Mouse (Mus musculus): ENCODE results near the gene Acad11. TPM values are rescaled to one million over a fixed set of nuclear protein-coding genes. Genes with fewer than 3 reads are reported as not detected.

Gene Acad11
- polyA plus RNA-seq, 1 experiment from 2014 or later = 10.3 TPM

GRCm38 (mm10) chr9:104107482-104107881 lies 44.3 kb downstream of the Acad11 start:
- H3K4me2 ChIP-seq = no peak overlapping the region
- H3K4me3 ChIP-seq = no peak overlapping the region
- 22% methylated on average over 6 of the region's 6 CpGs for WGBS
- no peaks in the 10 kb centered on the region for H3K27me3 ChIP-seq
- H3K36me3 ChIP-seq = no peaks in the 10 kb centered on the region
- H3K9ac ChIP-seq = no peak overlapping the region
- H3K9me3 ChIP-seq (replicated peaks) = 0 out of 2 replicates have a peak, but pooled peaks cover 7% of the 10 kb centered on the region
- peaks cover 8% of the 10 kb centered on the region for H3K4me1 ChIP-seq (replicated peaks)
- peak overlapping the region; percentile 61 for H3K27ac ChIP-seq
- no peak; the same call in 1 of the 2 replicates for ATAC-seq (replicated peaks; ENCODE audit: insufficient number of reproducible peaks, insufficient read depth, low FRiP score, low read depth)

- no peak overlapping the region for H3K9ac ChIP-seq
- H3K9me3 ChIP-seq (replicated peaks) = 0 out of 2 replicates have a peak, but pooled peaks cover 7% of the 10 kb centered on the region
- no peak; the same call in 1 of the 2 replicates for ATAC-seq (replicated peaks; ENCODE audit: insufficient number of reproducible peaks, insufficient read depth, low FRiP score, low read depth)
- H3K4me2 ChIP-seq = no peak overlapping the region
- no peak overlapping the region for H3K4me3 ChIP-seq
- H3K4me1 ChIP-seq (replicated peaks) = peaks cover 8% of the 10 kb centered on the region; the same call in 1 of the 2 replicates
- H3K27ac ChIP-seq = peak overlapping the region; percentile 61
- WGBS = 48% methylated on average over 2 of the region's 2 CpGs
- H3K27me3 ChIP-seq = no peaks in the 10 kb centered on the region
- no peaks in the 10 kb centered on the region for H3K36me3 ChIP-seq
Measured at GRCm38 (mm10) chr9:104108571-104109143, 45.5 kb downstream of the Acad11 start.

GRCm38 (mm10) chr9:104109151-104109550 lies 46.0 kb downstream of the Acad11 start:
- Histone ChIP-seq H3K36me3 (no peaks in the 10 kb centered on the region), H3K27me3 (no peaks in the 10 kb centered on the region), H3K27ac (0 out of 2 replicates have a peak overlapping the region, but pooled peaks have one; percentile 17), H3K4me2 (no peak overlapping the region), H3K4me1 (replicated peaks) (peaks cover 8% of the 10 kb centered on the region; the same call in 1 of the 2 replicates), H3K9me3 (replicated peaks) (0 out of 2 replicates have a peak, but pooled peaks cover 7% of the 10 kb centered on the region), H3K4me3 (no peak overlapping the region), H3K9ac (no peak overlapping the region)
- ATAC-seq (replicated peaks; ENCODE audit: insufficient number of reproducible peaks, insufficient read depth, low FRiP score, low read depth) = no peak
- 89% methylated on average over 5 of the region's 5 CpGs for WGBS

GRCm38 (mm10) chr9:104123101-104123500 lies 59.9 kb downstream of the Acad11 start:
- H3K27me3 ChIP-seq = no peaks in the 10 kb centered on the region
- no peaks in the 10 kb centered on the region for H3K9me3 ChIP-seq (replicated peaks)
- H3K4me1 ChIP-seq (replicated peaks) = 0 out of 2 replicates have a peak, but pooled peaks cover 2% of the 10 kb centered on the region
- no peak overlapping the region for H3K9ac ChIP-seq
- WGBS = 66% methylated on average over 5 of the region's 5 CpGs
- no peaks in the 10 kb centered on the region for H3K36me3 ChIP-seq
- no peak overlapping the region for H3K27ac ChIP-seq
- no peak overlapping the region for H3K4me2 ChIP-seq
- no peak for ATAC-seq (replicated peaks; ENCODE audit: insufficient number of reproducible peaks, insufficient read depth, low FRiP score, low read depth)
- no peak overlapping the region for H3K4me3 ChIP-seq

- WGBS = 40% methylated on average over 5 of the region's 5 CpGs
- no peak for ATAC-seq (replicated peaks; ENCODE audit: insufficient number of reproducible peaks, insufficient read depth, low FRiP score, low read depth)
- Histone ChIP-seq H3K9ac (no peak overlapping the region), H3K4me3 (no peak overlapping the region), H3K4me2 (no peak overlapping the region), H3K9me3 (replicated peaks) (no peaks in the 10 kb centered on the region), H3K27me3 (no peaks in the 10 kb centered on the region), H3K27ac (no peak overlapping the region), H3K36me3 (no peaks in the 10 kb centered on the region), H3K4me1 (replicated peaks) (0 out of 2 replicates have a peak, but pooled peaks cover 2% of the 10 kb centered on the region)
Measured at GRCm38 (mm10) chr9:104123622-104124021, 60.4 kb downstream of the Acad11 start.

GRCm38 (mm10) chr9:104126833-104127232 lies 63.7 kb downstream of the Acad11 start, which contains the start of gene Ackr4:
Gene Ackr4 (minus strand): TSS chr9:104126933.
- ATAC-seq (replicated peaks; ENCODE audit: insufficient number of reproducible peaks, insufficient read depth, low FRiP score, low read depth) = no peak

GRCm38 (mm10) chr9:104128110-104128509 lies 64.9 kb downstream of the Acad11 start:
- H3K4me3 ChIP-seq = no peak overlapping the region
- no peak for ATAC-seq (replicated peaks; ENCODE audit: insufficient number of reproducible peaks, insufficient read depth, low FRiP score, low read depth)
- no peak overlapping the region for H3K9ac ChIP-seq
- no peak overlapping the region for H3K4me2 ChIP-seq
- H3K36me3 ChIP-seq = no peaks in the 10 kb centered on the region
- H3K27ac ChIP-seq = no peak overlapping the region
- peaks cover 8% of the 10 kb centered on the region for H3K4me1 ChIP-seq (replicated peaks)
- WGBS = 81% methylated on average over 2 of the region's 2 CpGs
- H3K9me3 ChIP-seq (replicated peaks) = no peaks in the 10 kb centered on the region
- no peaks in the 10 kb centered on the region for H3K27me3 ChIP-seq

More at GRCm38 (mm10) chr9:104126833-104127232, 63.7 kb downstream of the Acad11 start, which contains the start of gene Ackr4:
- H3K9ac ChIP-seq = no peak within 1 kb of the TSS
- no peak within 1 kb of the TSS for H3K4me2 ChIP-seq
- no peaks in the 10 kb centered on the region for H3K36me3 ChIP-seq
- peaks cover 8% of the 10 kb centered on the region for H3K4me1 ChIP-seq (replicated peaks)
- WGBS = 80% methylated on average over 3 of the region's 3 CpGs
- H3K27me3 ChIP-seq = no peaks in the 10 kb centered on the region
- H3K27ac ChIP-seq = no peak within 1 kb of the TSS
- no peak within 1 kb of the TSS for H3K4me3 ChIP-seq
- H3K9me3 ChIP-seq (replicated peaks) = no peaks in the 10 kb centered on the region

- H3K4me3 ChIP-seq = no peak overlapping the region
- H3K4me1 ChIP-seq (replicated peaks) = peaks cover 8% of the 10 kb centered on the region
- H3K27me3 ChIP-seq = no peaks in the 10 kb centered on the region
- 66% methylated on average over 9 of the region's 9 CpGs for WGBS
- ATAC-seq (replicated peaks; ENCODE audit: insufficient number of reproducible peaks, insufficient read depth, low FRiP score, low read depth) = peak; percentile 76
- H3K4me2 ChIP-seq = no peak overlapping the region
- no peak overlapping the region for H3K9ac ChIP-seq
- no peaks in the 10 kb centered on the region for H3K36me3 ChIP-seq
- H3K27ac ChIP-seq = peak overlapping the region; percentile 47; the same call in 1 of the 2 replicates
- no peaks in the 10 kb centered on the region for H3K9me3 ChIP-seq (replicated peaks)
Measured at GRCm38 (mm10) chr9:104130141-104130755, 67.1 kb downstream of the Acad11 start.

- Histone ChIP-seq H3K4me1 (replicated peaks) (no peaks in the 10 kb centered on the region), H3K36me3 (no peaks in the 10 kb centered on the region), H3K27me3 (no peaks in the 10 kb centered on the region), H3K27ac (no peak overlapping the region), H3K9ac (no peak overlapping the region), H3K9me3 (replicated peaks) (no peaks in the 10 kb centered on the region), H3K4me3 (no peak overlapping the region), H3K4me2 (no peak overlapping the region)
- WGBS = 73% methylated on average over 6 of the region's 6 CpGs
- ATAC-seq (replicated peaks; ENCODE audit: insufficient number of reproducible peaks, insufficient read depth, low FRiP score, low read depth) = no peak
Measured at GRCm38 (mm10) chr9:104140351-104140750, 77.2 kb downstream of the Acad11 start.

- H3K9me3 ChIP-seq (replicated peaks) = no peaks in the 10 kb centered on the region
- H3K27me3 ChIP-seq = no peaks in the 10 kb centered on the region
- no peaks in the 10 kb centered on the region for H3K4me1 ChIP-seq (replicated peaks)
- no peak overlapping the region for H3K9ac ChIP-seq
- H3K4me2 ChIP-seq = no peak overlapping the region
- no peaks in the 10 kb centered on the region for H3K36me3 ChIP-seq
- WGBS = 75% methylated on average over 14 of the region's 14 CpGs
- no peak overlapping the region for H3K4me3 ChIP-seq
- no peak overlapping the region for H3K27ac ChIP-seq
- ATAC-seq (replicated peaks; ENCODE audit: insufficient number of reproducible peaks, insufficient read depth, low FRiP score, low read depth) = peak; percentile 60; the same call in 1 of the 2 replicates
Measured at GRCm38 (mm10) chr9:104142805-104143204, 79.6 kb downstream of the Acad11 start.

GRCm38 (mm10) chr9:104144314-104144996 lies 81.3 kb downstream of the Acad11 start:
- no peaks in the 10 kb centered on the region for H3K36me3 ChIP-seq
- 78% methylated on average over 8 of the region's 8 CpGs for whole genome bisulfite sequencing
- no peak; the same call in 1 of the 2 replicates for ATAC-seq (replicated peaks; ENCODE audit: insufficient number of reproducible peaks, insufficient read depth, low FRiP score, low read depth)
- H3K9me3 ChIP-seq (replicated peaks) = no peaks in the 10 kb centered on the region
- no peaks in the 10 kb centered on the region for H3K27me3 ChIP-seq
- no peak overlapping the region for H3K4me2 ChIP-seq
- no peaks in the 10 kb centered on the region for H3K4me1 ChIP-seq (replicated peaks)
- H3K9ac ChIP-seq = no peak overlapping the region
- no peak overlapping the region for H3K4me3 ChIP-seq
- no peak overlapping the region for H3K27ac ChIP-seq

All from heart, embryonic 15.5 days (tissue).